Comparison of ENCODE assay signal across 20 mouse cellular contexts in genomic region chr17:49559786-49560289, GRCm38 (mm10). TPM values are rescaled to one million over a fixed set of nuclear protein-coding genes. Genes with fewer than 3 reads are reported as not detected.
A peak's percentile ranks its signal among the peaks of the same experiment; 100 is the strongest.
DNase-seq lines count a peak whose midpoint lies in the region; ATAC-seq lines count a peak whose summit lies in the region.
"Had no signal": no experiment of that assay in that cellular context is flagged by ENCODE, and none has a peak within 500 bp of the region (broad histone marks: within the 10 kb centered on the region; RNA-seq: fewer than 3 reads in every experiment).

No protein-coding gene starts in this region.

- H3K27me3 ChIP-seq in lung, embryonic 15.5 days = no peaks in the 10 kb centered on the region
- H3K27me3 ChIP-seq in neural tube, embryonic 15.5 days (replicated peaks) = no peaks in the 10 kb centered on the region; the same call in 1 of the 2 replicates

- H3K36me3 ChIP-seq in lung, embryonic 15.5 days = no peaks in the 10 kb centered on the region
- no peaks in the 10 kb centered on the region for H3K36me3 ChIP-seq in neural tube, embryonic 15.5 days
- H3K36me3 ChIP-seq: heart, embryonic 10.5 days; liver, embryonic 12.5 days; midbrain, embryonic 12.5 days had no signal

- peak overlapping the region; percentile 67; the same call in 1 of the 2 replicates for H3K4me2 ChIP-seq in lung, embryonic 15.5 days
- 0 out of 2 replicates have a peak overlapping the region, but pooled peaks have one; percentile 10 for H3K4me2 ChIP-seq in neural tube, embryonic 15.5 days
- H3K4me2 ChIP-seq: liver, embryonic 12.5 days; midbrain, embryonic 12.5 days had no signal

- ATAC-seq in lung, embryonic 15.5 days (ENCODE audit: borderline replicate concordance, extremely low read depth, low FRiP score, low TSS enrichment) = no peak
- ATAC-seq in neural tube, embryonic 15.5 days (ENCODE audit: low FRiP score) = no peak
- ATAC-seq: activated CD4-positive, CD25-positive, alpha-beta regulatory T cell, adult 4 months; CD4-positive, CD25-positive, alpha-beta regulatory T cell, adult 4 months; liver, embryonic 12.5 days had no signal

- H3K9ac ChIP-seq in lung, embryonic 15.5 days = no peak overlapping the region
- no peak overlapping the region for H3K9ac ChIP-seq in neural tube, embryonic 15.5 days (replicated peaks)
- H3K9ac ChIP-seq: liver, embryonic 12.5 days had no signal

- no peak overlapping the region for H3K4me3 ChIP-seq in lung, embryonic 15.5 days
- H3K4me3 ChIP-seq in neural tube, embryonic 15.5 days (replicated peaks) = no peak overlapping the region
- H3K4me3 ChIP-seq: heart, embryonic 10.5 days; left cerebral cortex, adult 2 months; liver, embryonic 12.5 days; midbrain, embryonic 12.5 days had no signal

- H3K27ac ChIP-seq in lung, embryonic 15.5 days = no peak overlapping the region
- H3K27ac ChIP-seq in neural tube, embryonic 15.5 days (replicated peaks) = no peak overlapping the region
- H3K27ac ChIP-seq: heart, embryonic 10.5 days; left cerebral cortex, adult 2 months; liver, embryonic 12.5 days; midbrain, embryonic 12.5 days had no signal

- H3K4me1 ChIP-seq in lung, embryonic 15.5 days = peaks cover 65% of the 10 kb centered on the region
- peaks cover 21% of the 10 kb centered on the region for H3K4me1 ChIP-seq in neural tube, embryonic 15.5 days
- H3K4me1 ChIP-seq: liver, embryonic 12.5 days had no signal

- H3K9me3 ChIP-seq in lung, embryonic 15.5 days = no peaks in the 10 kb centered on the region
- H3K9me3 ChIP-seq in neural tube, embryonic 15.5 days (replicated peaks) = no peaks in the 10 kb centered on the region
- H3K9me3 ChIP-seq: heart, embryonic 10.5 days; liver, embryonic 12.5 days; midbrain, embryonic 12.5 days had no signal

- 22% methylated on average over 5 of the region's 5 CpGs for WGBS in lung, embryonic 15.5 days
- 16% methylated on average over 5 of the region's 5 CpGs for WGBS in neural tube, embryonic 15.5 days

- peak; percentile 28 for DNase-seq in adrenal gland, adult 2 months
- DNase-seq in adrenal gland, adult 18-20 months (ENCODE audit: low spot score in 2 of 2) = no peak
- DNase-seq in embryo, embryonic 10.5 days (ENCODE audit: low spot score) = peak; percentile 12
- no peak for DNase-seq in embryo, embryonic 11 days
- DNase-seq in lung, adult 18-20 months = no peak
- no peak for DNase-seq in B cell, adult 2 months
- DNase-seq: cerebellum, postnatal 10 days; heart, postnatal 10 days; left cerebral cortex, postnatal 4 days; retina, postnatal 1 day; thymus, adult 2 months had no signal

RNA-seq across cellular contexts. Expression of gene Daam2, which starts 4.3 kb away (rescaled TPM):
- total RNA-seq in adrenal gland, adult 2 months (2021) = 10 to 100 TPM; 29.8 to 35.9 TPM
- polyA plus RNA-seq in adrenal gland, adult 2 months (2012; rRNA removed) = 8.2 and 9.3 TPM in 2 replicates
- 10 to 100 TPM; 27.2 to 28.9 TPM for total RNA-seq in adrenal gland, adult 18-20 months (2021)
- 14.0 and 15.8 TPM in 2 replicates for polyA plus RNA-seq in lung, embryonic 15.5 days (2015; fragmentation: Nextera tagmentation; extraction: Ambion mirVana)
- polyA plus RNA-seq in neural tube, embryonic 15.5 days (2015; fragmentation: Nextera tagmentation; extraction: Ambion mirVana) = 4.0 and 4.8 TPM in 2 replicates

RNA-seq across cellular contexts. Expression of gene Kif6, which starts 55.1 kb away (rescaled TPM):
- total RNA-seq in adrenal gland, adult 2 months (2021) = under 1 TPM; 0.35 to 0.55 TPM
- polyA plus RNA-seq in adrenal gland, adult 2 months (2012; rRNA removed) = 0.08 TPM in 2 replicates
- total RNA-seq in adrenal gland, adult 18-20 months (2021) = under 1 TPM; 0.38 to 0.46 TPM
- polyA plus RNA-seq in lung, embryonic 15.5 days (2015; fragmentation: Nextera tagmentation; extraction: Ambion mirVana) = 3.6 and 4.7 TPM in 2 replicates
- polyA plus RNA-seq in neural tube, embryonic 15.5 days (2015; fragmentation: Nextera tagmentation; extraction: Ambion mirVana) = 2.1 and 3.7 TPM in 2 replicates
- total RNA-seq: gastrocnemius, adult 18-20 months had no signal
- polyA plus RNA-seq: activated CD4-positive, CD25-positive, alpha-beta regulatory T cell, adult 4 months; CD4-positive, CD25-positive, alpha-beta regulatory T cell, adult 4 months had no signal

Comparison
In these comparisons a context has a peak if more than half of its experiments do, and no peak if none do; other contexts are left out.
1. DNase-seq: peak in adrenal gland, adult 2 months (single experiment) and embryo, embryonic 10.5 days (single experiment); none in adrenal gland, adult 18-20 months (0 of 2), embryo, embryonic 11 days (single experiment), lung, adult 18-20 months (0 of 2) and B cell, adult 2 months (0 of 2).